Mouse (Mus musculus) colon, adult 2 months (tissue): Measurements from ENCODE around the gene Rbfox1. TPM values are rescaled to one million over a fixed set of nuclear protein-coding genes. Genes with fewer than 3 reads are reported as not detected.

ENCODE experiments used
- polyA plus RNA-seq: library from polyadenylated mRNA; depleted of rRNA; stranded (reverse); fragments of >200 nt; gene quantifications from 2 replicates; pipeline ENCODE4 v1.2.3, GENCODE M21; 2012; rRNA removed

Rbfox1 gene
- polyA plus RNA-seq = 1.4 TPM in 2 replicates

DNA sequence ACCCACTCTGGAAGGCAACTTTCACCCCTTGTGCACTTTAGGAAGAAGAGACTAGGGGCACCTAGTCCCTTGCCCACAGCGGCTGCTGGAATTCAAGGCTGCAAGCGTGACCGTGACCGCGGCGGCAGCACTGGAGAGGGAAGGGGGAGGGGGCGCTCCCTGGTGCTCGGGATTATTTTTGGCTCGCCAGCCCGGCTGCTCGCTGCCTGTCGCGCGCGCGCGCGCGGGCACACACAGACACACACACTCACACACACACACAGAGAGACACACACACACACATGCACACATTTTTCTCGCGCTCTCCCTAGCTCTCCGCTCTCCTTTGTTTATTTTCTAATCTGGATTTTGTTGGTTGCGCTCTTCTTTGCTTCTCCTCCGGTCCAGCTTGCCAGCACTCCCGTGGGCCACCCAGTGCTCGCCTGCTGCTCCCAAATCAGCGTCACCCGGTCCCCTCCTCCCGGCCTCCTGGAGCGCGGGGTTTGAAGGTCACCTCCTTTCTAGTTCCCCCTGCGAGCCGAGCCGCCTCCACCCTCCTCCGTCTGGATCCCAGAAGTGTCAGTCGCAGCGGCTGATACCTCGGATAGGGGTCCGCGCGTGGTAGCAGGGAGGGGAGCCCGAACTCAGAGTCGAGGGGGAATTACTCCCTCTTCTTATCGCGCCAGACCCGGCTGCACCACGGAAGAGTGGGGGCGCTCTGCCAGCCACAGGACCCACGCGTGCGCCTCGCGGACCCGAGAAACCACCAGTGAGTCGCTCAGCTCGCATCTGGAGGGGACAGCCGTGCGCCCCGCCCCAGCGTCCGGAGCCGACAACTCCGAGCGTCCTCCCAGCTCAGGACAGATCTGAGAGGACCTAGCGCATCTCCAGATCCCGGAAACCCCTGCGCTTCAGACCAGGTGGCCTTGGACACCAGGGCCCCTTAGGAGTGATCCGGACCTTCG lies at the start of gene Rbfox1:
Gene Rbfox1, plus strand, starts transcription at position 610 of the 944 bp plus-strand sequence.

